Mouse (Mus musculus) kidney, adult 2 months (tissue): Measurements from ENCODE around the gene Spats2.

Source experiments
- CTCF ChIP-seq: fragments of 200-500 bp; conservative IDR thresholded peaks from 2 replicates; pipeline ENCODE4 v1.5.1; 2011; ENCODE audit warnings: low read depth, mild to moderate bottlenecking, control low read depth, low read length, moderate library complexity, mixed read lengths; ENCODE audit not compliant: insufficient read depth, insufficient read length
- POLR2A ChIP-seq: fragments of 200-500 bp; IDR thresholded peaks from one replicate; pipeline ENCODE4 v1.6.1; 2011; ENCODE audit warnings: low read depth, low read length, control low read depth

GRCm38 (mm10) chr15:99252381-99253174 is 126.9 kb downstream of the Spats2 start:
- TF ChIP-seq CTCF: no peak
- no peak for TF ChIP-seq POLR2A
